Mouse (Mus musculus): Measurements from ENCODE around the gene Colec11.

DNA sequence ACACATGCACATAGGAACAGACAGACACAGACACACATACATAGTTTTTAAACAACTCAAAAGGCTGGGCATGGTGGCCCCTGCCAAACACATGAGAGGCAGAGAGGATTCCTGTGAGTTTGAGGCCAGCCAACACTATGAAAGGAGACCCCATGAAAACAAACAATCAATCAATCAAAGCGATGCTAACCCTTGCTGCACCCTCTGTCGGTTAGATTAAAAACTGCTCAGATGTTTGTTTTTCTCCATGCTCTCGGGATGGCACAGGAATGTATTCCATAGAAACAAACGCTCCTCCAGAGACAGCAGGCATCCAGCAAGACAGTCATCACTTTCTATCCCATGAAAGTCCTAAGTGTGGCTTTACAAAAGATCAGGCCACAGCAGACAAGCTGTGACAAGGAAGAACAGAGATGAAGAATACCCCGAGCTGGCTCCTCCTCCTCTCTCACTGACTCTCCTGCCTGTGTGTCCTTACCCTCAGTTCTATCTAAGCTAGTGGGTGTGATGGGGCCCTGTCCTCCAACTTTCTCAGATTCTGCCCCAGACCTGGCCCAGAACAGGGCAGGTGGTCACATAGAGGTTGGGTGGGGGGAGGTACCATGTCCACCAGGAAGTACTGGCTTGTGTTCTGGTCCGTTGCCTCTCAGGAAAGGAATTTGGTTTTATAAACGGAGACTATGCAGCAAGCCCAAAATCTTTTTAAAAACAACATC lies 1.6 kb downstream of the Colec11 start:
- peak; percentile 29 for TF ChIP-seq CTCF (IDR thresholded peaks at IDR 0.05)
- TF ChIP-seq EP300 (IDR thresholded peaks at IDR 0.05), result no peak
